Mouse (Mus musculus): ENCODE measurements around the gene Shb.

DNA sequence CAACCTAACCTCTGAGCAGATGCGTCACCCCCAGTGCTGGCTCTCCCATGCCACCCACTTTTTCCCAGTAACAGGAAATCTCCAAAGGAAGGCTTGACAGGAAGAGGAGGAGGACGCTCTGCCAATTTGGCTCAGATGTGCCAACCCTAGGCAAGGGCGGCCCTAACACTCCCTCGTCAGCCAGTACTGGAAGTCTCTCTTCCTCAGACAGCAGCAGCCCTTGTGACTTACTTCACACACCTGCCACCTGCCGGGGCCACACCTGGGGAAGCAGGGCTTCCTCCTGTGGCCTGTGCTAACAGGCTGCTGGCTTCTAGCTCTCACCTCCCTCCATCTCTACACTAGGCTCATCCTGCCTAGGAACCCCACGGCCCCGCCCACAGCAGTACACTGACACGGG lies 31.9 kb downstream of the Shb start:
- TF ChIP-seq CTCF (IDR thresholded peaks at IDR 0.05; ENCODE audit: low read depth) (peak; percentile 53), EP300 (optimal IDR thresholded peaks at IDR 0.05) (no peak)

All from stomach, postnatal 0 days (tissue).